Mouse (Mus musculus): ENCODE measurements around the gene Il1a. TPM values are rescaled to one million over a fixed set of nuclear protein-coding genes. Genes with fewer than 3 reads are reported as not detected.

Il1a gene
- polyA plus RNA-seq, 1 experiment from 2014 or later: not detected

Other genes with a start within 250 kb of the Il1a start
- gene Ttl, start 244.0 kb downstream of the Il1a start, polyA plus RNA-seq (2015; fragmentation: Nextera tagmentation; extraction: Ambion mirVana): 14.8 and 15.9 TPM in 2 replicates
- gene Polr1b, start 209.0 kb downstream of the Il1a start, polyA plus RNA-seq (2015; fragmentation: Nextera tagmentation; extraction: Ambion mirVana): 21.9 and 25.1 TPM in 2 replicates
- 25.2 and 26.8 TPM in 2 replicates for gene Chchd5, start 180.3 kb downstream of the Il1a start, polyA plus RNA-seq (2015; fragmentation: Nextera tagmentation; extraction: Ambion mirVana)
- gene Slc20a1, start 111.2 kb downstream of the Il1a start, polyA plus RNA-seq (2015; fragmentation: Nextera tagmentation; extraction: Ambion mirVana): 23.0 and 24.0 TPM in 2 replicates
- 39.8 and 51.0 TPM in 2 replicates for gene Ckap2l, start 12.8 kb downstream of the Il1a start, polyA plus RNA-seq (2015; fragmentation: Nextera tagmentation; extraction: Ambion mirVana)
- 0.17 and 0.36 TPM in 2 replicates for gene Il1b, start 61.2 kb upstream of the Il1a start, polyA plus RNA-seq (2015; fragmentation: Nextera tagmentation; extraction: Ambion mirVana)
- 0.19 and 0.22 TPM in 2 replicates for gene F830045P16Rik, start 226.6 kb upstream of the Il1a start, polyA plus RNA-seq (2015; fragmentation: Nextera tagmentation; extraction: Ambion mirVana)

Data from embryonic facial prominence, embryonic 15.5 days (tissue).